Mouse (Mus musculus) cortical plate, adult 2 months (tissue): Measurements from ENCODE around the gene Wwtr1. TPM values are rescaled to one million over a fixed set of nuclear protein-coding genes. Genes with fewer than 3 reads are reported as not detected.

ENCODE experiments used
- H3K27ac ChIP-seq: fragments of 200-500 bp; 2 replicates; pipeline ENCODE4 v1.5.1; 2012; ENCODE audit warnings: low read length, control low read depth, inconsistent platforms; ENCODE audit not compliant: insufficient read depth
- H3K4me1 ChIP-seq: fragments of 200-500 bp; 2 replicates; pipeline ENCODE4 v1.6.1; 2011; ENCODE audit warnings: low read length; ENCODE audit not compliant: control insufficient read depth, insufficient read depth
- H3K4me3 ChIP-seq: fragments of 200-500 bp; 2 replicates; pipeline ENCODE4 v1.5.1; 2011; ENCODE audit warnings: mild to moderate bottlenecking, low read length, control low read depth; ENCODE audit not compliant: insufficient read depth
- CTCF ChIP-seq: fragments of 200-500 bp; IDR thresholded peaks from 2 replicates; pipeline ENCODE4 v1.5.1; 2011; ENCODE audit warnings: mild to moderate bottlenecking, control low read depth, low read length; ENCODE audit not compliant: insufficient read depth; ENCODE audit errors: extremely low read depth
- POLR2A ChIP-seq: fragments of 200-500 bp; IDR thresholded peaks from 2 replicates; pipeline ENCODE4 v1.6.1; 2011; ENCODE audit warnings: mild to moderate bottlenecking, low read length, control low read depth; ENCODE audit not compliant: insufficient read depth; ENCODE audit errors: extremely low read depth
- polyA plus RNA-seq: library from polyadenylated mRNA; depleted of rRNA; stranded (reverse); fragments of >200 nt; gene quantifications from 2 replicates; pipeline ENCODE4 v1.2.3, GENCODE M21; 2012

Gene Wwtr1
- polyA plus RNA-seq, 1 experiment: 11.6 TPM

GRCm38 (mm10) chr3:57585967-57586366 is 10.3 kb upstream of the Wwtr1 start:
- no peak for TF ChIP-seq CTCF
- H3K4me3 ChIP-seq: no peak overlapping the region
- H3K27ac ChIP-seq: no peak overlapping the region
- H3K4me1 ChIP-seq: no peaks in the 10 kb centered on the region

- H3K4me1 ChIP-seq: no peaks in the 10 kb centered on the region
- H3K4me3 ChIP-seq: no peak overlapping the region
- no peak for TF ChIP-seq POLR2A
- no peak for TF ChIP-seq CTCF
- no peak overlapping the region for H3K27ac ChIP-seq
These were observed 7.8 kb upstream of the Wwtr1 start for GRCm38 (mm10) chr3:57583533-57583932.

- TF ChIP-seq POLR2A (no peak), CTCF (no peak)
- Histone ChIP-seq H3K27ac (no peak overlapping the region), H3K4me1 (no peaks in the 10 kb centered on the region), H3K4me3 (no peak overlapping the region)
These were observed 4.9 kb upstream of the Wwtr1 start for GRCm38 (mm10) chr3:57580426-57581195.

GRCm38 (mm10) chr3:57576056-57576824 is 530 bp upstream of the Wwtr1 start:
- peak overlapping the region; percentile 29 for H3K4me3 ChIP-seq
- H3K27ac ChIP-seq: peak overlapping the region; percentile 90
- TF ChIP-seq POLR2A: no peak
- TF ChIP-seq CTCF: no peak
- no peaks in the 10 kb centered on the region for H3K4me1 ChIP-seq

DNA sequence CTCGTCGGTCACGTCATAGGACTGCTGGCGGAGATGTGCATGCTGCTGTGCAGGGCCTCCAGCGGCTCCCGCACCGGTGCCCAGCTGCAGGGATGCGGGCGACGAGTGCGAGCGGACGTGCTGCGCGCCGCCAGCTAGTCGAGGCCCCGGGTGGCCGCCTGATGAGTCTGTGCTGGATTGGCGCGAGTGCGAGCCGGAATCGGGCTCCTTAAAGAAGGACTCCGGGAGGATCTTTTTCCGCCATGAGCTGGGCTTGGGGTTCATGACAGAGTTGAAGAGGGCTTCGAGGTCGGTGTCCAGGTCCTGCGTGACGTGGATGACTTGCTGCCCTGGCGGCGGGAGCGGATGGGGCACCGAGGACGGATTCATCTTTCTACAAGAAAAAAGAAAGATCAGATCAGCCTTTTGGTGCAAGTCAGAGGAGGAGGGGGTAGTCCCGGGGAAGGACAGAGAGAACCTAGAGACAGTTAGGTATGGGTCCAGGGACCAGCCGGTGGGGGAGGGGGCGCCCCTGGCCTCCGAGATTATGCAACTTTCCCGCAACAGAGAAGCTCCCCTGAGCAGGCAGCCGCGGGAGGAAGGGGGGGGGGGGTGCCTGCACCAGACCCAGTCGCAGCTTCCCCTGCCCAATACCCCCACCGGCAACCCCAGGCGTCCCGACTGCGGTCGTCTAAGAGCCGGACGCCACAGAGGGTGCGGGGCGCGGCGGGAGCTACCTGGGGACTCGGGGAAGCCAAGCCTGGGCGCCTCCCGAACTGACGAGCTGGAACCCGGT is 638 bp downstream of the Wwtr1 start:
- H3K4me1 ChIP-seq: no peaks in the 10 kb centered on the region
- H3K4me3 ChIP-seq: peak overlapping the region; percentile 29
- TF ChIP-seq POLR2A: no peak
- no peak for TF ChIP-seq CTCF
- peak overlapping the region; percentile 70 for H3K27ac ChIP-seq

- H3K27ac ChIP-seq: no peak overlapping the region
- H3K4me1 ChIP-seq: no peaks in the 10 kb centered on the region
- TF ChIP-seq POLR2A (no peak), CTCF (no peak)
- peak overlapping the region; percentile 29 for H3K4me3 ChIP-seq
These were observed 1.7 kb downstream of the Wwtr1 start for GRCm38 (mm10) chr3:57573898-57574570.

GRCm38 (mm10) chr3:57572331-57572975 is 3.3 kb downstream of the Wwtr1 start:
- no peak overlapping the region for H3K27ac ChIP-seq
- H3K4me3 ChIP-seq: no peak overlapping the region
- H3K4me1 ChIP-seq: no peaks in the 10 kb centered on the region
- no peak for TF ChIP-seq CTCF
- TF ChIP-seq POLR2A: no peak

DNA sequence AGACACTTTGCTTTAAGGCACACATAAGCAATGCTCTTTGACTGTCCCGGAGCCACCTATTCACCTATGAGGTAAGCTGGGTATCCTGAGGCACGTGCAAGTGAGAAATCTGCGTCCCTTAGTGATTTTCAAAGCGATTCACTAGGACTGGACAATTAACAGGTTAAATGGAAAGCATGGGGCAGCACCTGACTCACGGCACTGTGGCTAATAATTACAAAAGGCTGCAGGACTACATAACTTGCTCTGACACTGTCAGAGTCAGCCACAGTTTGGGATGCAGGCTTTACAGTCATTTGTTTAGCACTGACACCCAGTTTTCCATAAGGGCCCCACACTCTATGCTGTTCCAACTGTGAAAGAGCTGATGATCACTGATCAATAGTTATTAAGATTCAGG is 9.1 kb downstream of the Wwtr1 start:
- Histone ChIP-seq H3K4me1 (no peaks in the 10 kb centered on the region), H3K27ac (no peak overlapping the region), H3K4me3 (no peak overlapping the region)
- TF ChIP-seq CTCF (no peak), POLR2A (no peak)

- TF ChIP-seq POLR2A: no peak
- Histone ChIP-seq H3K27ac (no peak overlapping the region), H3K4me3 (no peak overlapping the region), H3K4me1 (no peaks in the 10 kb centered on the region)
These were observed 12.1 kb downstream of the Wwtr1 start for GRCm38 (mm10) chr3:57563627-57564026.
